Mouse (Mus musculus): ENCODE measurements around the gene Nfkbib.

Gene Nfkbib

GRCm38 (mm10) chr7:28766173-28766879, 986 bp downstream of the Nfkbib start, which contains the start of gene Sirt2:
Gene Sirt2, plus strand, starts transcription at chr7:28766735.
- DNase-seq = peak; percentile 92

- DNase-seq = no peak
Measured at GRCm38 (mm10) chr7:28765211-28765610, 2.1 kb downstream of the Nfkbib start.

GRCm38 (mm10) chr7:28761907-28762306, 5.4 kb downstream of the Nfkbib start:
- DNase-seq = no peak

DNA sequence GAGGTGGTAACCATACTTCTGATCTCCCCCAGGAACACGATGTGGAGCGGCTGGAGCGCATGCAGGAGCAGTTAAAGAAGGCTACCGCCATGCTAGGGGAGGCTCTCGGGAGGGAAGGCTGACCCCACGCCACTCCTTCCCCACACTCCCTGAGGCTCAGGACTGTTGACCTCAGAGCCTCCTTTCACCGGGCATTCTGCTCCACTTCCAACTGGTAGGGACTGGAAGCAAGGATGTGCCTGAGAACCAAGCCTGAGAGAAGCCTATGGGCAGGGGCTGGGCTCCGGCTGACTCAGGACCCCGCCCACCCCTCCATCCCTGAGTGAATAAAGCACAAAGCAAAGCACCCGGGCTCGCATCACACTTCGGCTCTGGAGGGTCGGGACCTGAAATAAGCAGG, 8.7 kb downstream of the Nfkbib start:
- DNase-seq = no peak

- DNase-seq = no peak
Measured at GRCm38 (mm10) chr7:28756079-28756478, 11.2 kb downstream of the Nfkbib start, which contains the start of gene Ccer2. Gene Ccer2, plus strand, starts transcription at chr7:28756174.

DNA sequence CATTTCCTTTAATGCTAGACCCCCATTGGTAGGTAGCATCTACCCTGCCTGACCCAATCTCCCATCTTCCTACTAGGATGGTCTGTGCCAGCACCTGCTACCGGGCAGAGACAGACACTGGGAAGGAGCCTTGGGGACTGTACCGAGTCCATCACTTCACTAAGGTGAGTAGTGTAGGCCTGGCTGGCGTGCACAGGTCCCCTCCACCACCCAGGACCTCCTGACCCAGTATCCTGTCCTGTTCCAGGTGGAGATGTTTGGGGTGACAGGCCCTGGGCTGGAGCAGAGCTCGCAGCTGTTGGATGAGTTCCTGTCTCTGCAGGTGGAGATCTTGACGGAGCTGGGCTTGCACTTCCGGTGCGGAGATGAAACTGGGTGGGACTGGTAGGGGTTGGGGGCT, 17.4 kb downstream of the Nfkbib start:
- no peak for DNase-seq

DNA sequence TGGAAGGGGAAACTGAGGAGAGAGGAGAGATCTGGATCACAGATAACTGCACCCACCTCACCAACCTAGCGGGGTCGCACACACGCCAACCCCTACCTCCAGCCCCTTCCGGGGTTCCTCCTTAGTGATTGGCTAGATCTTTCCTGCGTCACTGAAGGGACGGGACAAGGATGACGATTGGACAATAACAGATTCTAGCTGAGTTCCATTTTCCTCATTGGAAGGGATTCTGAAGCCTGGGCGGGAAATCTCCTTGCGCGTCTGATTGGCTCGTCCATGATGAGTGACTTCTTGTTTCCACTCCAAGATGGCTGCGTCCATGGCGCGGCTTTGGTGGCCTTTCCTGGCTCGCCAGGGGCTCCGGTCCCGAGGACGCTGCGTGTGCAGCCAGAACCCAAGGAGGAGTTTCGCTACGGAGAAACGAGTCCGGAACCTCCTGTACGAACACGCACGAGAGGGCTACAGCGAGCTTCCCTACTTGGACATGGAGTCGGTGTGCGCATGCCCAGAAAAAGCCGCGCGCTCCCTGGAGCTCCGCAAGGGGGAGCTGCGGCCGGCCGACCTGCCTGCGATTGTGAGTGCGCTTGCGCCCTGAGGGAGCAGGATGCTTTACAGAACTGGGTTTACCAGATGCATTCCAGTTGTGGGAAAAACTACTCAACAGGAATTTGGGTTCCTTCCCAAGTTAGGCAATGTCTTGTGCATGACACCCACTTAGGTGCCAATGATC, 25.4 kb downstream of the Nfkbib start, which contains the start of the genes Mrps12 and Sars2:
Gene Mrps12 (minus strand): TSS at position 112 of the 730 bp plus-strand sequence.
Gene Sars2 (plus strand): TSS at position 284 of the 730 bp plus-strand sequence.
- peak; percentile 95 for DNase-seq

GRCm38 (mm10) chr7:28741368-28741708, 26.0 kb downstream of the Nfkbib start:
- DNase-seq = no peak

DNA sequence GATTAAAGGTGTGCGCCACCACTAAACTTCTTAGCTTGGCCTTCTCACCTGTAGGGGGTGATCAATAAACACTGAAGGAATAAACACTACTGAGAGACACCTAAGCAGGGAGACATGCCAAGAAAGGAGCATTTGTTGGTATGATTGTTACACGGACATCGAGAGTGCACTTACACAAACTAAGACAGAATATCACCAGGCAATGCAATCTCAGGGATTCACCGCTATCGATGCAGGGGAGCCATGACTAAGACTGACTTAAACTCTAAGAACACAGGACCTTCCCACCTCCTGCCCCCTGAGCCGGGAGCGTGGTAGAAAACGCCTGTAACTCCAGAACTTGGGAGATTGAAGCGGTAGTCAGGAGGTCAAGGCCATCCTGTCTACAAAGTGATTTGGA, 26.4 kb downstream of the Nfkbib start:
- no peak for DNase-seq

DNA sequence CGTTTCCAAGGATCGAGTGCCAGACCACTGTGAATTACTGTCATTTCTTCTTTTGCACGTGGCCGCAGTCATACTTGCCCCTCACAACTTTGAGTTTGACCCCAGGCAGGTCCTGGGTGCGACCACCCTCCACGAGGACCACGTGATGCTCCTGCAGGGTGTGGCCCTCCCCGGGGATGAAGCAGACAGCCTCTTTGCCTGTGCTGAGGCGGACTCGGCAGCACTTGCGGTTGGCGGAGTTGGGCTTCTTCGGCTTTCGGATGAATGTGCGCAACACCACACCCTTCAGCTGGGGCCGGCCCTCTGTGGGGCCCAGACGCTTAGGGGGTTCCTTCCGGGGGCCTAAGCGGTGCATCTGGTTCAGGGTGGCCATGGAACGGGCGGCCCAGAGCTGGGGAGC, 27.5 kb downstream of the Nfkbib start:
- DNase-seq = no peak

DNA sequence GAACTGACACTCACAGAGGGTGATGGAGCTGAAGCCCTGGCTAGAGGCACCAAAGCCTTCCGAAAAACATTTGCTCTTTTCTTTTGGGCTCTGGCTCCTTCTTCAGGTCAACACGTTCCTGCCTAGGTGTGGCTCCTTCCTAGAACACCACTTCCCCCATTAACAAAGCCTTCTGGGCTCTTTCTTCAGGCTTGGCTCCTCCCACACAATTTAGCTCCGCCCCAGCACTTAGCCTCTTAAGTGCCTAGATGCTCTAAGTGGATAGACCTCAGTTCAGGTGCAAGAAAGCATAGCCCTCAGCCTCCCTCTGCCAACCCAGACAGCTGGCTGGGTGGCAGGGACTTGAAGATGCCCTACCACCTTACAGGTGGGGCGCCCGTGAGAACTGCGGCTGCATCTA, 31.6 kb downstream of the Nfkbib start:
- DNase-seq = no peak

DNA sequence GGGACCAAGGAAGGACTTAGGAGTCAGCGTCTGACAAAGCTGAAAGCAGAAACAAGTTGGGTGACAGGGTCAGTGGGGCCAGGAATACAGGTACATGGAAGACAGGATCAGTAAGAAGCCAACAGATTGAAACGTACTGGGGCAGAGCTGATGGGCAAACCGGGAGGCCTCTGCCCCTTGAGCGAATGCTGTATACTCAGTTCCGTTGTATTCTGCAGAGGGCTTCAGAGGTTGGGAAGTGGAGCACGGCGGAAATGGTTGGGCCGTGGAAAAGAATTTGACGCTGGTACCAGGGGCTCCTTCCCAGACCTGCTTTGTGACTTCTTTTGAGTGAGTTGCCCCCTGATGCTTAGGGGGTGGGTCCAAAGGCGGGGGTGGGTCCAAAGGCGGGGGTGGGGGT, 34.1 kb downstream of the Nfkbib start:
- no peak for DNase-seq

GRCm38 (mm10) chr7:28732341-28733142, 34.8 kb downstream of the Nfkbib start:
- DNase-seq = peak; percentile 90

DNA sequence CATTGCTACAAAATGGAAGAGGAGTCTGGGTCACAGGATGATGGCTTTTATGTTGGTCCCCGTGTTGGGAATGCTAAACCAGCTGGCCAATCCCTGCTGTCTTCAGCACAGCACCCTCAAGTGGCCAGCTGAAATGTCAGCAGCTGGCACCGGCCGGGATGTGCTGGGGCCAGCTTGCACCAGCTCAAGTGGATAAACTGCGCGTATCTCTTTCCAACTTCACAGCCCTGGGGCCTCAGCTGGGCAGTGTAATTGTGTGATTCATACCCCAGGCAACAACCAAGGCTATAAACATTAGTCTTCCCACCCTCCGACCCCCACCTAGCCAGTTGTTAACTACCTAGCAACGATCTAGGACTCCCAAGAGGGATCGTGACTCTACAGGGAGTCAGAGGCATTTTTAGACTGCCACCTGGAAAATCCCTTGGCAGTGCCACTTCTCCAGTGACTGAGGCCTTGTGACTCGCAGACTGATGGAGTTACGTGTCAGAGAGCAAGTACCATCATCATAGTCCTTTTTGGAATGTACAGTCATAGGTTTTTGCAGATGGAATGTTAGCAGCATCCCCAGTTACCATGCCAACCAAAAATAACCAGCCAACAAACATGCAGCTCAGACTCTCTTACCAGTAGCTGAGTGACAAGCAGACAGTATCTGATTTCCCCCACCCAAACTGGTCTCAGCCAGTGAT, 39.5 kb downstream of the Nfkbib start:
- no peak for DNase-seq

DNA sequence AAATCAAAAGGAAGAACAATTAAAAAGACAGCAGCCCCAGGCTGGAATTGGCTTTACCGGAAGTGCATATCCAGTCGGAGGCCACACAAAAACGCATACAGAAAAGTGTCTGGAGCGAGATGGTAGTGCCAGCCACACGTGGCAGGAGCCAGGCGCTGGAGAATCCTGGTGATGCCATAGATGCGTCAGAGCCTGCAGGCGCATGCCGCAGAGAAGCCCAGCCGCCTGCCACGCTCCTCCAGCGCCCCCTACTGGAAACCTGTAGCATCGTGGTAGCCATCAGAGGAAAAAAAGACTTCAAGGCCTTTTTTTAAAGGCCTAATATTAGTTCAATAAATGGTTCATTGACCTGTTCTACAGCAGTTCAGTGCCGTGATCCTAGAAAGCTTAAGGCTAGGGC, 40.7 kb downstream of the Nfkbib start:
- DNase-seq = peak; percentile 92

GRCm38 (mm10) chr7:28724613-28725012, 42.7 kb downstream of the Nfkbib start:
- no peak for DNase-seq

GRCm38 (mm10) chr7:28722079-28722478, 45.2 kb downstream of the Nfkbib start:
- peak; percentile 56 for DNase-seq

DNA sequence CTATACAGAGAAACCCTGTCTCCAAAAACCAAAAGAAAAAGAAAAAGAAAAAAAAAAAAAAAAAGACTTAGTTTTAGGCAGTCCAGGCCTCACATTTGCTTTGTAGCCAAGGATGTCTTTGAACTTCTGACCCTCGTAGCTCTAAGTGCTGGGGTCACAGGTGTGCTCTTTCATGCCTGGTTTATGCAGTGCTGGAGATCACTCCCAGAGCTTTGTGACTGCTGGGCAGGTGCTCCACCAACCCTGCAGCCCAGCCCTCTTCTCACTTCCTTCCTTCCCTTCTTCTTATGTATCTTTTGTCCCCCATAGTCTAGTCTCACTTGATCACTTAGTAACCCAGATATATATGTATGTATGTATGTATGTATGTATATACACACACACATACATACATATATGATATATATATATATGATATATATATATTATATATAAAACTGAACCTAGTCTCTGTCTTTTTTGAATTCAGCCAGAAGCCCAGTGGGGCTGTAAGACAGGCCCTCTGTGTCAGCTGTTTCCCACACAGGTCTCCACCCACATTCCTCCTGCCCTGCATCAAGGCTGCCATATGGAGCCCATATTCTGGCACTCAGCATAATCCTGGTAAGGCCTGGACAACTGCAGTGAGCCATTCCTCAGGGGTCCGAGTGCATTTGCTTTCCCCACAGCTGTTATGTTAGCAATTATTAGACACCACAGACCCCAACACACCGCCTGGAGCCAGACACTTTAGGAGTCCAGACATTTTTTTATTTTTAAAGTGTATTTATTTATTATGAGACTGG, 46.4 kb downstream of the Nfkbib start:
- no peak for DNase-seq

- no peak for DNase-seq
Measured at GRCm38 (mm10) chr7:28719650-28720049, 47.7 kb downstream of the Nfkbib start.

DNA sequence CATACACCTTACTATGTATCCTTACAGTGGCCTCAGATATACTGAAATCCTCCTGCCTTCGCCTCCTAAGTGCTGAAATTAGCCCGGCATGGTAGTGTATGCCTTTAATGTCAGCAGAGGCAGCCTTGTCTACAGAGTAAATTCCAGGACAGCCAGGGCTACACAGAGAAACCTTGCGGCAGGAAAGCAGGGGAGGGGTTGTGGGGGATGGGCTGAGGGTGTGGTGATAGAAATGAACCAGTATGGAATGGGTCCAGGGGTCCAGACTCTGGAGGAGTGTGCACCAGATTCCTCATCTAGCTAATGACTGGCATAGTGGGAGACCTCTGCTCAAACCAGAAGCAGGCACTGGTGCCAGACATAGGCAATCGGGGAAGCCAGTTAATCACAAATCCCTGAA, 48.2 kb downstream of the Nfkbib start:
- DNase-seq = no peak

DNA sequence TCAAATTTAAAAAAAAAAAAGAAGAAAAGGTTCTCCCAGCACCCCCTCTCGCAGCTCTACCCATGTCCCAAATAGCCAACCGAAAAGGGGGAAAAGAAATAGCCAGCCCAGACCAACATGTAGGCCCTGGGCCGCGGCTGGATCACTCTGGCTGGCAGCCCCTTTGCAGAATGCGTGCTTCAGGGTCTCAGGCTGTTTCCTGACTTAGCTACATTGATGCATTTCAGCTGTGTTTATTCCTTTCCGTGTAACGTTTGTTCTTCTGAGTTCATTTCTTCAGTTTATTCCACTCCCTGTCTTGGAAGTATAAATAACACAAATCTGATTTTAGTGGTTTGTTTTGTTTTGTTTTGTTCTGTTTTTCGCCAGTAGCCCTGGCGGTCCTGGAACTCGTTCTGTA, 49.6 kb downstream of the Nfkbib start:
- no peak for DNase-seq
